Mouse (Mus musculus): ENCODE results near the gene Ccl27a. TPM values are rescaled to one million over a fixed set of nuclear protein-coding genes. Genes with fewer than 3 reads are reported as not detected.

Ccl27a gene
- polyA plus RNA-seq, 1 experiment from 2014 or later, result 49.7 TPM

- H3K4me3 ChIP-seq (ENCODE audit: low read depth, low read length), result peak overlapping the region; percentile 52
- peak overlapping the region; percentile 79 for H3K4me2 ChIP-seq (replicated peaks; ENCODE audit: low read depth, low read length)
- 19% methylated on average over 6 of the region's 6 CpGs for WGBS
- peak overlapping the region; percentile 91 for H3K27ac ChIP-seq (ENCODE audit: low read length)
- peak overlapping the region; percentile 48; the same call in 1 of the 2 replicates for H3K9ac ChIP-seq (replicated peaks; ENCODE audit: low read depth, low read length)
- H3K9me3 ChIP-seq (ENCODE audit: control insufficient read depth, low read depth, low read length), result no peaks in the 10 kb centered on the region
- ATAC-seq (ENCODE audit: insufficient number of reproducible peaks, insufficient read depth, low FRiP score, low read depth), result no peak
- H3K36me3 ChIP-seq (ENCODE audit: control insufficient read depth, insufficient read depth, low read length), result no peaks in the 10 kb centered on the region; the same call in 1 of the 2 replicates
- H3K27me3 ChIP-seq (ENCODE audit: control insufficient read depth, insufficient read depth, low read length), result no peaks in the 10 kb centered on the region
- peaks cover 38% of the 10 kb centered on the region for H3K4me1 ChIP-seq (ENCODE audit: control insufficient read depth, insufficient read depth, low read length)
Measured at GRCm38 (mm10) chr4:41759656-41760287, 14.3 kb downstream of the Ccl27a start.

- Histone ChIP-seq H3K4me1 (ENCODE audit: control insufficient read depth, insufficient read depth, low read length) (peaks cover 40% of the 10 kb centered on the region), H3K27me3 (ENCODE audit: control insufficient read depth, insufficient read depth, low read length) (no peaks in the 10 kb centered on the region), H3K4me2 (replicated peaks; ENCODE audit: low read depth, low read length) (no peak overlapping the region), H3K9ac (replicated peaks; ENCODE audit: low read depth, low read length) (no peak overlapping the region), H3K4me3 (ENCODE audit: low read depth, low read length) (no peak overlapping the region), H3K9me3 (ENCODE audit: control insufficient read depth, low read depth, low read length) (no peaks in the 10 kb centered on the region), H3K36me3 (ENCODE audit: control insufficient read depth, insufficient read depth, low read length) (no peaks in the 10 kb centered on the region; the same call in 1 of the 2 replicates), H3K27ac (ENCODE audit: low read length) (peak overlapping the region; percentile 91; the same call in 1 of the 2 replicates)
- 83% methylated on average over 9 of the region's 9 CpGs for WGBS
- ATAC-seq (ENCODE audit: insufficient number of reproducible peaks, insufficient read depth, low FRiP score, low read depth), result no peak
Measured at GRCm38 (mm10) chr4:41759206-41759605, 14.8 kb downstream of the Ccl27a start.

- no peak overlapping the region for H3K4me3 ChIP-seq (ENCODE audit: low read depth, low read length)
- no peak overlapping the region for H3K27ac ChIP-seq (ENCODE audit: low read length)
- H3K9me3 ChIP-seq (ENCODE audit: control insufficient read depth, low read depth, low read length), result no peaks in the 10 kb centered on the region
- no peak overlapping the region for H3K4me2 ChIP-seq (replicated peaks; ENCODE audit: low read depth, low read length)
- H3K27me3 ChIP-seq (ENCODE audit: control insufficient read depth, insufficient read depth, low read length), result no peaks in the 10 kb centered on the region
- no peak overlapping the region for H3K9ac ChIP-seq (replicated peaks; ENCODE audit: low read depth, low read length)
- no peaks in the 10 kb centered on the region; the same call in 1 of the 2 replicates for H3K36me3 ChIP-seq (ENCODE audit: control insufficient read depth, insufficient read depth, low read length)
- no peak for ATAC-seq (ENCODE audit: insufficient number of reproducible peaks, insufficient read depth, low FRiP score, low read depth)
- 92% methylated on average over 4 of the region's 4 CpGs for WGBS
- peaks cover 40% of the 10 kb centered on the region for H3K4me1 ChIP-seq (ENCODE audit: control insufficient read depth, insufficient read depth, low read length)
Measured at GRCm38 (mm10) chr4:41758701-41759100, 15.3 kb downstream of the Ccl27a start.

- H3K9me3 ChIP-seq (ENCODE audit: control insufficient read depth, low read depth, low read length), result no peaks in the 10 kb centered on the region
- 73% methylated on average over 11 of the region's 11 CpGs for WGBS
- peaks cover 40% of the 10 kb centered on the region for H3K4me1 ChIP-seq (ENCODE audit: control insufficient read depth, insufficient read depth, low read length)
- H3K27ac ChIP-seq (ENCODE audit: low read length), result no peak overlapping the region
- no peak overlapping the region for H3K9ac ChIP-seq (replicated peaks; ENCODE audit: low read depth, low read length)
- no peak overlapping the region for H3K4me3 ChIP-seq (ENCODE audit: low read depth, low read length)
- no peaks in the 10 kb centered on the region for H3K27me3 ChIP-seq (ENCODE audit: control insufficient read depth, insufficient read depth, low read length)
- H3K36me3 ChIP-seq (ENCODE audit: control insufficient read depth, insufficient read depth, low read length), result no peaks in the 10 kb centered on the region; the same call in 1 of the 2 replicates
- H3K4me2 ChIP-seq (replicated peaks; ENCODE audit: low read depth, low read length), result no peak overlapping the region
- no peak for ATAC-seq (ENCODE audit: insufficient number of reproducible peaks, insufficient read depth, low FRiP score, low read depth)
Measured at GRCm38 (mm10) chr4:41758021-41758420, 16.0 kb downstream of the Ccl27a start.

GRCm38 (mm10) chr4:41757321-41757720, 16.7 kb downstream of the Ccl27a start:
- no peaks in the 10 kb centered on the region; the same call in 1 of the 2 replicates for H3K36me3 ChIP-seq (ENCODE audit: control insufficient read depth, insufficient read depth, low read length)
- H3K9me3 ChIP-seq (ENCODE audit: control insufficient read depth, low read depth, low read length), result no peaks in the 10 kb centered on the region
- WGBS, result 94% methylated on average over 13 of the region's 13 CpGs
- H3K9ac ChIP-seq (replicated peaks; ENCODE audit: low read depth, low read length), result no peak overlapping the region
- no peak overlapping the region for H3K4me2 ChIP-seq (replicated peaks; ENCODE audit: low read depth, low read length)
- no peak for ATAC-seq (ENCODE audit: insufficient number of reproducible peaks, insufficient read depth, low FRiP score, low read depth)
- H3K27me3 ChIP-seq (ENCODE audit: control insufficient read depth, insufficient read depth, low read length), result no peaks in the 10 kb centered on the region
- no peak overlapping the region for H3K27ac ChIP-seq (ENCODE audit: low read length)
- peaks cover 34% of the 10 kb centered on the region for H3K4me1 ChIP-seq (ENCODE audit: control insufficient read depth, insufficient read depth, low read length)
- H3K4me3 ChIP-seq (ENCODE audit: low read depth, low read length), result no peak overlapping the region

- H3K9me3 ChIP-seq (ENCODE audit: control insufficient read depth, low read depth, low read length), result no peaks in the 10 kb centered on the region
- no peak overlapping the region; the same call in 1 of the 2 replicates for H3K9ac ChIP-seq (replicated peaks; ENCODE audit: low read depth, low read length)
- H3K27ac ChIP-seq (ENCODE audit: low read length), result no peak overlapping the region
- H3K4me1 ChIP-seq (ENCODE audit: control insufficient read depth, insufficient read depth, low read length), result peaks cover 26% of the 10 kb centered on the region
- peak overlapping the region; percentile 57 for H3K4me3 ChIP-seq (ENCODE audit: low read depth, low read length)
- peak overlapping the region; percentile 68 for H3K4me2 ChIP-seq (replicated peaks; ENCODE audit: low read depth, low read length)
- 73% methylated on average over 8 of the region's 8 CpGs for WGBS
- no peaks in the 10 kb centered on the region for H3K27me3 ChIP-seq (ENCODE audit: control insufficient read depth, insufficient read depth, low read length)
- H3K36me3 ChIP-seq (ENCODE audit: control insufficient read depth, insufficient read depth, low read length), result no peaks in the 10 kb centered on the region; the same call in 1 of the 2 replicates
- ATAC-seq (ENCODE audit: insufficient number of reproducible peaks, insufficient read depth, low FRiP score, low read depth), result no peak
Measured at GRCm38 (mm10) chr4:41756440-41756839, 17.6 kb downstream of the Ccl27a start.

GRCm38 (mm10) chr4:41755338-41756305, 18.4 kb downstream of the Ccl27a start, which contains the start of gene Sigmar1:
TSS of gene Sigmar1 (minus strand) at chr4:41756157.
- WGBS, result under 1% methylated on average over 57 of the region's 57 CpGs
- peak; percentile 77 for ATAC-seq (ENCODE audit: insufficient number of reproducible peaks, insufficient read depth, low FRiP score, low read depth)

GRCm38 (mm10) chr4:41754797-41755337, 19.2 kb downstream of the Ccl27a start, which contains the start of gene Galt:
TSS of gene Galt (plus strand) at chr4:41755228.
- Histone ChIP-seq H3K4me1 (ENCODE audit: control insufficient read depth, insufficient read depth, low read length) (peaks cover 14% of the 10 kb centered on the region; the same call in 1 of the 2 replicates), H3K4me2 (replicated peaks; ENCODE audit: low read depth, low read length) (peak within 1 kb of the TSS; percentile 68), H3K9me3 (ENCODE audit: control insufficient read depth, low read depth, low read length) (no peaks in the 10 kb centered on the region), H3K36me3 (ENCODE audit: control insufficient read depth, insufficient read depth, low read length) (no peaks in the 10 kb centered on the region; the same call in 1 of the 2 replicates), H3K9ac (replicated peaks; ENCODE audit: low read depth, low read length) (peak within 1 kb of the TSS; percentile 59), H3K27ac (ENCODE audit: low read length) (peak within 1 kb of the TSS; percentile 80), H3K27me3 (ENCODE audit: control insufficient read depth, insufficient read depth, low read length) (no peaks in the 10 kb centered on the region), H3K4me3 (ENCODE audit: low read depth, low read length) (peak within 1 kb of the TSS; percentile 57)
- ATAC-seq (ENCODE audit: insufficient number of reproducible peaks, insufficient read depth, low FRiP score, low read depth), result peak; percentile 74
- 13% methylated on average over 14 of the region's 14 CpGs for WGBS

More at GRCm38 (mm10) chr4:41755338-41756305, 18.4 kb downstream of the Ccl27a start, which contains the start of gene Sigmar1:
- no peaks in the 10 kb centered on the region for H3K27me3 ChIP-seq (ENCODE audit: control insufficient read depth, insufficient read depth, low read length)
- H3K9ac ChIP-seq (replicated peaks; ENCODE audit: low read depth, low read length), result peak within 1 kb of the TSS; percentile 59
- H3K4me1 ChIP-seq (ENCODE audit: control insufficient read depth, insufficient read depth, low read length), result peaks cover 18% of the 10 kb centered on the region; the same call in 1 of the 2 replicates
- peak within 1 kb of the TSS; percentile 68 for H3K4me2 ChIP-seq (replicated peaks; ENCODE audit: low read depth, low read length)
- H3K4me3 ChIP-seq (ENCODE audit: low read depth, low read length), result peak within 1 kb of the TSS; percentile 57
- no peaks in the 10 kb centered on the region; the same call in 1 of the 2 replicates for H3K36me3 ChIP-seq (ENCODE audit: control insufficient read depth, insufficient read depth, low read length)
- H3K27ac ChIP-seq (ENCODE audit: low read length), result peak within 1 kb of the TSS; percentile 80
- H3K9me3 ChIP-seq (ENCODE audit: control insufficient read depth, low read depth, low read length), result no peaks in the 10 kb centered on the region
